Mouse (Mus musculus): Measurements from ENCODE around the gene Myadm. TPM values are rescaled to one million over a fixed set of nuclear protein-coding genes. Genes with fewer than 3 reads are reported as not detected.
A peak's percentile ranks its signal among the peaks of the same experiment; 100 is the strongest.

Gene Myadm
- polyA plus RNA-seq, 2 experiments = 21.5 to 23.1 TPM

GRCm38 (mm10) chr7:3301628-3302555, 13.0 kb downstream of the Myadm start:
- no peaks in the 10 kb centered on the region for H3K36me3 ChIP-seq (replicated peaks; ENCODE audit: control insufficient read depth, insufficient read depth, low read depth)
- no peak overlapping the region for H3K27ac ChIP-seq
- H3K4me2 ChIP-seq (ENCODE audit: low read depth) = peak overlapping the region; percentile 51
- 0 out of 4 replicates have a peak, but pooled peaks cover 0 to 2% of the 10 kb centered on the region in 2 experiments for H3K4me1 ChIP-seq (replicated peaks; ENCODE audit: control insufficient read depth in 2 of 2, insufficient read depth in 2 of 2, low read length in 1 of 2)
- ATAC-seq (ENCODE audit: insufficient read depth) (no peak), DNase-seq (ENCODE audit: low read depth in 3 of 3, low spot score in 3 of 3) (no peak)
- no peak overlapping the region for H3K9ac ChIP-seq (replicated peaks)
- peaks cover 45% of the 10 kb centered on the region for H3K27me3 ChIP-seq (ENCODE audit: control insufficient read depth, insufficient read depth, low read length)
- H3K4me3 ChIP-seq (ENCODE audit: insufficient read depth in 1 of 2, low read depth in 2 of 2, low read length in 2 of 2) = peak overlapping the region; percentile 10 to 26; a peak in 2 of 4 replicates
- 3% methylated on average over 33 of the region's 33 CpGs for WGBS (ENCODE audit: insufficient replicate concordance)
- H3K9me3 ChIP-seq (ENCODE audit: control insufficient read depth, low read length) = no peaks in the 10 kb centered on the region
- TF ChIP-seq EP300 (IDR thresholded peaks at IDR 0.05; ENCODE audit: low read depth) (no peak), CTCF (IDR thresholded peaks at IDR 0.05; ENCODE audit: low read depth) (no peak)

- Histone ChIP-seq H3K36me3 (replicated peaks; ENCODE audit: control insufficient read depth, insufficient read depth, low read depth) (no peaks in the 10 kb centered on the region), H3K9me3 (ENCODE audit: control insufficient read depth, low read length) (no peaks in the 10 kb centered on the region), H3K4me1 (replicated peaks; ENCODE audit: control insufficient read depth in 2 of 2, insufficient read depth in 2 of 2, low read length in 1 of 2) (0 out of 4 replicates have a peak, but pooled peaks cover 0 to 2% of the 10 kb centered on the region in 2 experiments), H3K27me3 (ENCODE audit: control insufficient read depth, insufficient read depth, low read length) (peaks cover 45% of the 10 kb centered on the region), H3K4me3 (ENCODE audit: insufficient read depth in 1 of 2, low read depth in 2 of 2, low read length in 2 of 2) (0 out of 4 replicates have a peak overlapping the region, but pooled peaks of 1 of the 2 experiments have one; percentile 9), H3K9ac (replicated peaks) (no peak overlapping the region), H3K4me2 (ENCODE audit: low read depth) (peak overlapping the region; percentile 51), H3K27ac (no peak overlapping the region)
- ATAC-seq (ENCODE audit: insufficient read depth) = no peak
- WGBS (ENCODE audit: insufficient replicate concordance) = 3% methylated on average over 16 of the region's 16 CpGs
- TF ChIP-seq CTCF (IDR thresholded peaks at IDR 0.05; ENCODE audit: low read depth) (peak; percentile 41), EP300 (IDR thresholded peaks at IDR 0.05; ENCODE audit: low read depth) (no peak)
- DNase-seq (ENCODE audit: low read depth in 3 of 3, low spot score in 3 of 3) = no peak
Observed at GRCm38 (mm10) chr7:3302556-3303275, 13.8 kb downstream of the Myadm start.

- Histone ChIP-seq H3K27ac (no peak overlapping the region), H3K27me3 (ENCODE audit: control insufficient read depth, insufficient read depth, low read length) (peaks cover 45% of the 10 kb centered on the region), H3K4me3 (ENCODE audit: insufficient read depth in 1 of 2, low read depth in 2 of 2, low read length in 2 of 2) (0 out of 4 replicates have a peak overlapping the region, but pooled peaks of 1 of the 2 experiments have one; percentile 9), H3K9ac (replicated peaks) (no peak overlapping the region), H3K4me2 (ENCODE audit: low read depth) (peak overlapping the region; percentile 16; the same call in 1 of the 2 replicates), H3K9me3 (ENCODE audit: control insufficient read depth, low read length) (no peaks in the 10 kb centered on the region), H3K4me1 (replicated peaks; ENCODE audit: control insufficient read depth in 2 of 2, insufficient read depth in 2 of 2, low read length in 1 of 2) (0 out of 4 replicates have a peak, but pooled peaks cover 0 to 2% of the 10 kb centered on the region in 2 experiments), H3K36me3 (replicated peaks; ENCODE audit: control insufficient read depth, insufficient read depth, low read depth) (no peaks in the 10 kb centered on the region)
- ATAC-seq (ENCODE audit: insufficient read depth) = no peak
- under 1% methylated on average over 27 of the region's 29 CpGs for WGBS (ENCODE audit: insufficient replicate concordance)
- no peak for DNase-seq (ENCODE audit: low read depth in 3 of 3, low spot score in 3 of 3)
- TF ChIP-seq CTCF (IDR thresholded peaks at IDR 0.05; ENCODE audit: low read depth) (no peak), EP300 (IDR thresholded peaks at IDR 0.05; ENCODE audit: low read depth) (no peak)
Observed at GRCm38 (mm10) chr7:3303276-3303781, 14.4 kb downstream of the Myadm start.

- Histone ChIP-seq H3K36me3 (replicated peaks; ENCODE audit: control insufficient read depth, insufficient read depth, low read depth) (no peaks in the 10 kb centered on the region), H3K4me1 (replicated peaks; ENCODE audit: control insufficient read depth in 2 of 2, insufficient read depth in 2 of 2, low read length in 1 of 2) (0 out of 4 replicates have a peak, but pooled peaks cover 0 to 2% of the 10 kb centered on the region in 2 experiments), H3K4me3 (ENCODE audit: insufficient read depth in 1 of 2, low read depth in 2 of 2, low read length in 2 of 2) (no peak overlapping the region), H3K27me3 (ENCODE audit: control insufficient read depth, insufficient read depth, low read length) (peaks cover 45% of the 10 kb centered on the region), H3K4me2 (ENCODE audit: low read depth) (peak overlapping the region; percentile 16; the same call in 1 of the 2 replicates), H3K27ac (no peak overlapping the region), H3K9me3 (ENCODE audit: control insufficient read depth, low read length) (no peaks in the 10 kb centered on the region), H3K9ac (replicated peaks) (no peak overlapping the region)
- ATAC-seq (ENCODE audit: insufficient read depth) (no peak), DNase-seq (ENCODE audit: low read depth in 3 of 3, low spot score in 3 of 3) (no peak)
- no peak for TF ChIP-seq EP300 (IDR thresholded peaks at IDR 0.05; ENCODE audit: low read depth)
- no peak for TF ChIP-seq CTCF (IDR thresholded peaks at IDR 0.05; ENCODE audit: low read depth)
- 5% methylated on average over 12 of the region's 12 CpGs for WGBS (ENCODE audit: insufficient replicate concordance)
Observed at GRCm38 (mm10) chr7:3303789-3304188, 14.9 kb downstream of the Myadm start.

Data from liver, embryonic 14.5 days (tissue).